Mouse (Mus musculus) induced T-regulatory cell, adult 2 months (primary cell): ENCODE results near the gene Dohh.

ENCODE experiments used
- DNase-seq: peaks from one replicate; pipeline ENCODE4 v3.0.0-alpha.2; 2012; ENCODE audit warnings: low read depth

The Dohh gene

GRCm38 (mm10) chr10:81430831-81431525 is 46.8 kb downstream of the Dohh start:
- no peak for DNase-seq

GRCm38 (mm10) chr10:81431526-81432168 is 47.4 kb downstream of the Dohh start:
- peak; percentile 64 for DNase-seq

GRCm38 (mm10) chr10:81432169-81432867 is 48.1 kb downstream of the Dohh start:
- no peak for DNase-seq

DNA sequence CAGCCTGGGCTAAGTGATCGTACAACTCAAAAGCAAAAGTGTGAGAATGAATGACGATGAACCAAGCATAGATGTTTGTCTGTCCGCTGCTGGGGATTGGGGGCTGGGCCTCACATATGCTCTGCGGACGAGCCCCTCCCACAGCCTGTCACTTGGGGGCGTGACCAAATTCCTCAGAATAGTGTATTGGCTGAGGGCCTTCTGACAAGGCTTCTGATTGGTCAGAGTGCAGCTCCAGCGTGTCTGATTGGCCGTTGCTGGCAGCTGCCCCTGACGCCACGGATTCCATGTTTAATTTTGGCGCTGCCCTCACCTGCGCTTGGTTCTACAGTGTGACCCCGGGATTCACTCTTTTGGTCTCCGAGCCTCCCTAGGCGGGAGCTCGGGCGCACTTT is 48.6 kb downstream of the Dohh start:
- peak; percentile 98 for DNase-seq

DNA sequence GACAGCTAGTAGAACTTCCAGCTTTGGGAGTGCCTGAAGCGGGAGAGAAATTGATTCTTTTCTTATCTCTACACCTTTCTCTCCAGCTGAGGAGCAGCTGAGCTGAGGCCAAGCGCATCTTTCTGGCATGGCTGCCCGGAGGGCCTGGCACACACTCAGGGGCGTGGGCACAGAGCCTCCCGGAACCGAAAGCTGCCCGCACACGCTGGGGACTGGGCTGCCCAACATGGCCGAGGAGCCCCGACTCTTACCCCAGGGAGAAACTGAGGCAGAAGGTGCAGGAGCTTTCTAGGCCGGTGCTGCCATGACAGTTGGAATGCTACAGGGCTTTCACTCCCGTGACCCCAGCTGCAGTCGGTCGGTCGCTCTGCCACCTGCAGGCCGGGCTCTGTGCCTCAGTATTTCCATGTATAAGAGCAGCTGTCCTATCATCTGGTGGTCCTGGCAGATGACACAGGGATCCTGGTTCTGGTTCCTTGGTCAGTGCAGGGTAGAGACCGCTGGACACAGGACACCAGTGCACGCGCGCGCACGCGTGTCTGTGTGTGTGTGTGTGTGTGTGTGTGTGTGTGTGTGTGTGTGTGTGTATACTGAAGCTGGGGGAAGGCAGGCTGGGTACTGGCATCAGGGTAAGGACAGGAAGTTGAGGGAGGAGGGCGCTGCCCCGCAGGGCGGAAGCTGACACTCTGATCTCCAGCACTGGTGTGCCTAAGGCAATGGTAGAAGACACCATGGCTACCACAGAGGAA is 49.5 kb downstream of the Dohh start:
- DNase-seq, result peak; percentile 85

DNA sequence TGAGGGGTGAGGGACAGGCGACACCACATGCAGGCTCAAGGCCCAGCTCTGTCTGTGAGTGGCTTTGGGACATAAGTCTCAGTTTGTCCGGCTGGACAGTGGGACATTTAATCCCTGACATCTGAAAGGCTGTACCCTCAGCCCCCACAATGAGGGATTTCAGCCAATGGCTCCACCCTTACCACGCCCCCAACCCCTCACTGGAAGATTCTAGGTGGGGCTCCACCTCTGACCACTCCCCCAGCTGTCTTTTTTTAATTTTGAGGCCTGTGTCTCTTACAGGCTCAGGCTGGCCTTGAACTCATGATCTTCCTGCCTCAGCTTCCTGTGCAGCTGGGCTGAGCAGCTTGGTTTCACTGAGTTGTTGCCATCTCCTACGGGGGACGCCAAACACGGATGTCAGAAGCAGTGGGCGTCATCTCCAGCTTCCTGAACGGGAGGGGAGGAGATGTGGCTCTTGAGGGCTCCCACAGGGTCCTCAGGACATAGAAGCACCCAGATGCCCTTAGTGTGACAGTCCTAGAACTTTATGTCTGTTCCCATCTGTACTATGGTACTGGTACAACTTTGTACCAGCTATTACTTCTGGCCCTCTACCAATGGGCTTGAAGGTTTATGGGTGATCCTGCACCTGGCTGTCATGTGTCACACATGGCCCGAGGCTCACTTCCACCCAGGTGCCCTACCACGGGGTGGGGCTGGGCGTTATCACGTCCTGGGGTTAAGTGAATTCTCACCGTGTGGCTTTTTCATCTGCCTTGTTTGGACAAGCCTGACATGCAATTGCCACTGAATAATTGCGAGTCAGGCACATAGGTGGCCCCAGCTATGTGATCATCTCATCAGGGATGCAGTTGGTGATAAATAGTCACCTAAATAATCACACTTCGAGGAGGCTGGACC is 50.4 kb downstream of the Dohh start:
- DNase-seq, result peak; percentile 68

DNA sequence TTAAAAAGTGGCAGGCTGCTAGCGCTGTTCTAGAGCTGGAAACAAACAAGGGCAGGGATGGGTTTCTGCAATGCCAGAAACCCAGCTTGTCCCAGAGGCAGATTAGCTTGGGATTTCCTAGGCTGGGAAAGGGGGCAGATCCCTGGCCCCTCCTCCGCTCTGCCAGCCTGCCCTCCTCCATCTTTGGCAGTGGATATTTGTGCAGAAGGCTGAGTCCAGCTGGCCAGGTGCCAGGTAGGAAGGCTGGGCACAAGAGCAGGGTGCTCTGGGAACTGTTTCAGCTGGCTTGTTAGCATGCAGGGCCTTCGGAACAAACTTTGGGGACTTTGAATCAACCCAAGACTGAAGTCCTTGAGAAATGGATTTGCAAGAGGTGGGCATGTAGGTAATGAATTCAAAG is 51.2 kb downstream of the Dohh start:
- DNase-seq, result peak; percentile 10
